Mouse (Mus musculus) liver, embryonic 14.5 days (tissue): Measurements from ENCODE around the gene Unc13b. TPM values are rescaled to one million over a fixed set of nuclear protein-coding genes. Genes with fewer than 3 reads are reported as not detected.

ENCODE experiments used
- ATAC-seq: fragments of 200-750 bp; cut with Nextera tagmentation; 2 replicates; pipeline ENCODE4 v1.8.0; 2017; ENCODE audit warnings: moderate number of reproducible peaks, mild to moderate bottlenecking, moderate library complexity; ENCODE audit not compliant: insufficient read depth
- DNase-seq, 3 experiments: peaks; one replicate each; pipeline ENCODE4 v3.0.0-alpha.2; 2012 to 2013; ENCODE audit warnings: low read depth in 3 of 3, low spot score in 3 of 3
- H3K27ac ChIP-seq: fragments of 300-500 bp; sonication (generic); 2 replicates; pipeline ENCODE4 v1.5.1; 2014; ENCODE audit warnings: moderate library complexity, mild to moderate bottlenecking, control low read depth, inconsistent platforms
- H3K27me3 ChIP-seq: fragments of 300-500 bp; sonication (generic); 2 replicates; pipeline ENCODE4 v1.6.1; 2014; ENCODE audit warnings: mild to moderate bottlenecking, low read length, moderate library complexity; ENCODE audit not compliant: control insufficient read depth, insufficient read depth
- H3K36me3 ChIP-seq: fragments of 300-500 bp; sonication (generic); replicated peaks from 2 replicates; pipeline ENCODE4 v1.6.1; 2014; ENCODE audit warnings: low read depth; ENCODE audit not compliant: control insufficient read depth, insufficient read depth
- H3K4me1 ChIP-seq, 2 experiments: fragments of 200-500 bp in 1 of 2; fragments of 300-500 bp in 1 of 2; sonication (generic) in 1 of 2; replicated peaks; 2 replicates each; pipeline ENCODE4 v1.6.1; 2012 to 2014; ENCODE audit warnings: antibody characterized with exemption in 1 of 2, inconsistent platforms in 1 of 2, low read length in 1 of 2; ENCODE audit not compliant: control insufficient read depth in 2 of 2, insufficient read depth in 2 of 2
- H3K4me2 ChIP-seq: fragments of 300-500 bp; sonication (generic); 2 replicates; pipeline ENCODE4 v1.6.1; 2014; ENCODE audit warnings: low read depth, mild to moderate bottlenecking, control low read depth, moderate library complexity
- H3K4me3 ChIP-seq, 2 experiments: fragments of 200-500 bp in 1 of 2; fragments of 300-500 bp in 1 of 2; sonication (generic) in 1 of 2; 2 replicates each; pipeline ENCODE4 v1.5.1; 2012 to 2014; ENCODE audit warnings: low read depth in 2 of 2, low read length in 2 of 2, mild to moderate bottlenecking in 2 of 2, control low read depth in 1 of 2, inconsistent platforms in 1 of 2, moderate library complexity in 1 of 2; ENCODE audit not compliant: insufficient read depth in 1 of 2
- H3K9ac ChIP-seq: fragments of 300-500 bp; sonication (generic); replicated peaks from 2 replicates; pipeline ENCODE4 v1.6.1; 2014; ENCODE audit warnings: mild to moderate bottlenecking, control low read depth, moderate library complexity
- H3K9me3 ChIP-seq: fragments of 300-500 bp; sonication (generic); 2 replicates; pipeline ENCODE4 v1.6.1; 2016; ENCODE audit warnings: low read length, mixed read lengths; ENCODE audit not compliant: control insufficient read depth
- CTCF ChIP-seq: IDR thresholded peaks from 2 replicates; pipeline ENCODE4 v1.5.1; 2016; ENCODE audit warnings: antibody characterized with exemption, low read depth, control low read depth
- EP300 ChIP-seq: IDR thresholded peaks from 2 replicates; pipeline ENCODE4 v1.6.1; 2016; ENCODE audit warnings: antibody characterized with exemption, low read depth
- WGBS: fragments of 180-500 bp; shearing (Covaris S2); extraction: QIAGEN DNeasy Blood & Tissue Kit; methylation state at CpG from one replicate; pipeline ENCODE4 v1.1.7; 2014; ENCODE audit not compliant: insufficient replicate concordance; 5-methylcytosine and 5-hydroxymethylcytosine counted together
- polyA plus RNA-seq, 2 experiments: library from polyadenylated mRNA; depleted of rRNA in 1 of 2; stranded (reverse) in 1 of 2; unstranded in 1 of 2; fragments of >200 nt; fragmentation: Nextera tagmentation in 1 of 2; extraction: Ambion mirVana in 1 of 2; gene quantifications; 2 replicates each; pipeline versions ENCODE4 v1.2.1 to v1.2.3; 2012 to 2014

Unc13b gene
- polyA plus RNA-seq, 2 experiments = 0.19 to 0.59 TPM

DNA sequence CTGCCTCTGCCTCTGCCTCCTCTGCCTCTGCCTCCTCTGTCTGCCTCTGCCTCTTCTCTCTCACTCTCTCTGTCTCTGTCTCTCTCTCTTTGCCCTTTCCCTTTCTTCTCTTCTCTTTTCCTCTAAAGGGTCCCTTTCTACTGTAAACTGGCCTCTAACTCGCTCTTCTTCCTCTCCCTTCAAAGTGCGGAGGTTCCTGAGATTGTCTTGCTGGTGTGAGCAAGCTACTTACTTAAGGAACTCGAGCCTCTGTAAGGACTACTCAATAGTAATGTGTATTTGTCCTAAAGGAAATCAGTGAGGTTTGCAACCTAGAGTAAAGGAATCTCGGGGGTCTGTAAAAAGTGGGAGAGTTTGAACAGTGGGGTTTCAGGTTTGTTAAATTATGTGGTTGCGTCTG is 12.1 kb upstream of the Unc13b start:
- H3K36me3 ChIP-seq = no peaks in the 10 kb centered on the region
- DNase-seq (no peak), ATAC-seq (no peak)
- H3K4me2 ChIP-seq = 0 out of 2 replicates have a peak overlapping the region, but pooled peaks have one; percentile 6
- no peaks in the 10 kb centered on the region for H3K9me3 ChIP-seq
- TF ChIP-seq EP300 (no peak), CTCF (no peak)
- peaks cover 11 to 21% of the 10 kb centered on the region in 2 experiments for H3K4me1 ChIP-seq
- H3K27me3 ChIP-seq = no peaks in the 10 kb centered on the region
- no peak overlapping the region for H3K4me3 ChIP-seq
- WGBS = 49% methylated on average over 5 of the region's 5 CpGs
- no peak overlapping the region for H3K27ac ChIP-seq
- H3K9ac ChIP-seq = no peak overlapping the region

- Histone ChIP-seq H3K9ac (no peak overlapping the region), H3K36me3 (no peaks in the 10 kb centered on the region), H3K27me3 (no peaks in the 10 kb centered on the region), H3K4me2 (no peak overlapping the region), H3K9me3 (no peaks in the 10 kb centered on the region), H3K4me3 (no peak overlapping the region), H3K4me1 (peaks cover 11 to 21% of the 10 kb centered on the region in 2 experiments), H3K27ac (no peak overlapping the region)
- WGBS = 5% methylated on average over 5 of the region's 5 CpGs
- TF ChIP-seq EP300 (no peak), CTCF (peak; percentile 83)
- ATAC-seq (no peak), DNase-seq (peak; percentile 60 to 70 (median 61))
Measured at GRCm38 (mm10) chr4:43047231-43047630, 11.5 kb upstream of the Unc13b start.

- Histone ChIP-seq H3K4me1 (no peaks in the 10 kb centered on the region), H3K4me3 (no peak overlapping the region), H3K27ac (no peak overlapping the region), H3K4me2 (no peak overlapping the region), H3K9me3 (no peaks in the 10 kb centered on the region), H3K36me3 (no peaks in the 10 kb centered on the region), H3K9ac (no peak overlapping the region), H3K27me3 (no peaks in the 10 kb centered on the region)
- ATAC-seq (peak; percentile 52; the same call in 1 of the 2 replicates), DNase-seq (peak in 2 of 3 experiments; percentile 54 to 65)
- TF ChIP-seq CTCF (peak; percentile 76), EP300 (no peak)
- 2% methylated on average over 4 of the region's 4 CpGs for WGBS
Measured at GRCm38 (mm10) chr4:43052627-43053026, 6.1 kb upstream of the Unc13b start.

DNA sequence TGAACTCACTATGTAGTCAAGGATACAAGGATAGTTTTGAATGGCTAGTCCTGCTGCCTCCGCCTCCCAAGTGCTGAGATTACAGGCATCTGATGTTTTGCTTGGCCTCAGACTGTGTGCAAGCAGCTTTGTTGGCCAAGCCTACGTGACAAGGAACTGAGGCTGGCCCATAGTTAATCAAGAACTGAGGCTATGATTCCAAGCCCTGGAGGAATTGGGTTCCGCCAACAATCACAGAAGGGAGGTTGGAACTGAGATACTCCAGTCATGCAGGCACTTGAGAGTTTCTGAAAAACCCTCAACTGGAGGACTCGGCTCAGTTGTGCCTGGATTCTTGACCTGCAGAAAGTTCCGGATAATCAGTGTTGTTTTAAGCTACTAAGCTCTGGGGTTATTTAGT is 1.1 kb upstream of the Unc13b start:
- no peaks in the 10 kb centered on the region for H3K36me3 ChIP-seq
- peaks cover 34% of the 10 kb centered on the region for H3K27me3 ChIP-seq
- TF ChIP-seq EP300 (no peak), CTCF (no peak)
- no peak overlapping the region for H3K9ac ChIP-seq
- H3K4me1 ChIP-seq = peaks cover 0 to 4% of the 10 kb centered on the region in 2 experiments; a peak in 1 of 4 replicates
- DNase-seq = no peak
- H3K27ac ChIP-seq = no peak overlapping the region
- H3K9me3 ChIP-seq = no peaks in the 10 kb centered on the region
- ATAC-seq = no peak
- no peak overlapping the region for H3K4me3 ChIP-seq
- no peak overlapping the region for H3K4me2 ChIP-seq
- 75% methylated on average over 5 of the region's 5 CpGs for WGBS

GRCm38 (mm10) chr4:43058392-43058752 is 381 bp upstream of the Unc13b start:
- Histone ChIP-seq H3K9me3 (no peaks in the 10 kb centered on the region), H3K36me3 (no peaks in the 10 kb centered on the region), H3K27me3 (peaks cover 34% of the 10 kb centered on the region), H3K4me3 (no peak overlapping the region; a peak in 1 of 4 replicates), H3K27ac (no peak overlapping the region), H3K4me2 (peak overlapping the region; percentile 81), H3K9ac (no peak overlapping the region), H3K4me1 (peaks cover 0 to 4% of the 10 kb centered on the region in 2 experiments; a peak in 1 of 4 replicates)
- TF ChIP-seq CTCF = no peak
- no peak for TF ChIP-seq EP300
- no peak for ATAC-seq
- WGBS = 21% methylated on average over 8 of the region's 8 CpGs
- DNase-seq = no peak
